Mouse (Mus musculus): ENCODE measurements around the gene Pycr1. TPM values are rescaled to one million over a fixed set of nuclear protein-coding genes. Genes with fewer than 3 reads are reported as not detected.
A peak's percentile ranks its signal among the peaks of the same experiment; 100 is the strongest.

The Pycr1 gene
- polyA plus RNA-seq, 1 experiment from 2014 or later, result 15.2 TPM

GRCm38 (mm10) chr11:120660301-120661075 lies 16.9 kb upstream of the Pycr1 start:
- Histone ChIP-seq H3K4me2 (ENCODE audit: low read depth, low read length) (peak overlapping the region; percentile 77), H3K27me3 (ENCODE audit: control insufficient read depth, insufficient read depth, low read length) (peaks cover 73% of the 10 kb centered on the region), H3K9ac (ENCODE audit: low read length) (peak overlapping the region; percentile 54), H3K9me3 (replicated peaks; ENCODE audit: control insufficient read depth, low read length) (no peaks in the 10 kb centered on the region), H3K27ac (ENCODE audit: low read length) (no peak overlapping the region), H3K36me3 (ENCODE audit: control insufficient read depth, insufficient read depth) (no peaks in the 10 kb centered on the region), H3K4me3 (ENCODE audit: low read length) (peak overlapping the region; percentile 51), H3K4me1 (ENCODE audit: control insufficient read depth, insufficient read depth, low read length) (peaks cover 17% of the 10 kb centered on the region)
- under 1% methylated on average over 90 of the region's 95 CpGs for WGBS
- ATAC-seq (replicated peaks; ENCODE audit: extremely low read depth, insufficient read depth, low FRiP score), result peak; percentile 33

GRCm38 (mm10) chr11:120659509-120660300 lies 16.1 kb upstream of the Pycr1 start:
- 0 out of 2 replicates have a peak, but pooled peaks have one; percentile 6 for ATAC-seq (replicated peaks; ENCODE audit: extremely low read depth, insufficient read depth, low FRiP score)
- no peaks in the 10 kb centered on the region for H3K9me3 ChIP-seq (replicated peaks; ENCODE audit: control insufficient read depth, low read length)
- H3K9ac ChIP-seq (ENCODE audit: low read length), result peak overlapping the region; percentile 54
- peak overlapping the region; percentile 77 for H3K4me2 ChIP-seq (ENCODE audit: low read depth, low read length)
- WGBS, result 3% methylated on average over 50 of the region's 50 CpGs
- H3K27me3 ChIP-seq (ENCODE audit: control insufficient read depth, insufficient read depth, low read length), result peaks cover 73% of the 10 kb centered on the region
- no peak overlapping the region for H3K27ac ChIP-seq (ENCODE audit: low read length)
- peaks cover 17% of the 10 kb centered on the region for H3K4me1 ChIP-seq (ENCODE audit: control insufficient read depth, insufficient read depth, low read length)
- peak overlapping the region; percentile 51 for H3K4me3 ChIP-seq (ENCODE audit: low read length)
- H3K36me3 ChIP-seq (ENCODE audit: control insufficient read depth, insufficient read depth), result no peaks in the 10 kb centered on the region

- H3K9me3 ChIP-seq (replicated peaks; ENCODE audit: control insufficient read depth, low read length), result no peaks in the 10 kb centered on the region
- H3K4me2 ChIP-seq (ENCODE audit: low read depth, low read length), result peak overlapping the region; percentile 77
- ATAC-seq (replicated peaks; ENCODE audit: extremely low read depth, insufficient read depth, low FRiP score), result no peak
- H3K27ac ChIP-seq (ENCODE audit: low read length), result no peak overlapping the region
- H3K9ac ChIP-seq (ENCODE audit: low read length), result no peak overlapping the region
- H3K36me3 ChIP-seq (ENCODE audit: control insufficient read depth, insufficient read depth), result no peaks in the 10 kb centered on the region
- H3K4me3 ChIP-seq (ENCODE audit: low read length), result peak overlapping the region; percentile 20; the same call in 1 of the 2 replicates
- 2% methylated on average over 24 of the region's 24 CpGs for WGBS
- H3K4me1 ChIP-seq (ENCODE audit: control insufficient read depth, insufficient read depth, low read length), result peaks cover 17% of the 10 kb centered on the region
- H3K27me3 ChIP-seq (ENCODE audit: control insufficient read depth, insufficient read depth, low read length), result peaks cover 70% of the 10 kb centered on the region
These were observed 15.4 kb upstream of the Pycr1 start for GRCm38 (mm10) chr11:120658876-120659410.

GRCm38 (mm10) chr11:120657301-120657700 lies 13.7 kb upstream of the Pycr1 start:
- Histone ChIP-seq H3K4me1 (ENCODE audit: control insufficient read depth, insufficient read depth, low read length) (peaks cover 17% of the 10 kb centered on the region), H3K27me3 (ENCODE audit: control insufficient read depth, insufficient read depth, low read length) (peaks cover 56% of the 10 kb centered on the region), H3K36me3 (ENCODE audit: control insufficient read depth, insufficient read depth) (no peaks in the 10 kb centered on the region), H3K9me3 (replicated peaks; ENCODE audit: control insufficient read depth, low read length) (no peaks in the 10 kb centered on the region), H3K27ac (ENCODE audit: low read length) (no peak overlapping the region), H3K4me3 (ENCODE audit: low read length) (no peak overlapping the region), H3K4me2 (ENCODE audit: low read depth, low read length) (no peak overlapping the region), H3K9ac (ENCODE audit: low read length) (no peak overlapping the region)
- WGBS, result 80% methylated on average over 4 of the region's 4 CpGs
- no peak for ATAC-seq (replicated peaks; ENCODE audit: extremely low read depth, insufficient read depth, low FRiP score)

GRCm38 (mm10) chr11:120654741-120655140 lies 11.2 kb upstream of the Pycr1 start:
- 73% methylated on average over 3 of the region's 3 CpGs for WGBS
- Histone ChIP-seq H3K9ac (ENCODE audit: low read length) (no peak overlapping the region), H3K4me1 (ENCODE audit: control insufficient read depth, insufficient read depth, low read length) (peaks cover 9% of the 10 kb centered on the region), H3K36me3 (ENCODE audit: control insufficient read depth, insufficient read depth) (no peaks in the 10 kb centered on the region), H3K4me2 (ENCODE audit: low read depth, low read length) (no peak overlapping the region), H3K27me3 (ENCODE audit: control insufficient read depth, insufficient read depth, low read length) (peaks cover 31% of the 10 kb centered on the region), H3K9me3 (replicated peaks; ENCODE audit: control insufficient read depth, low read length) (no peaks in the 10 kb centered on the region), H3K27ac (ENCODE audit: low read length) (no peak overlapping the region), H3K4me3 (ENCODE audit: low read length) (no peak overlapping the region)
- no peak for ATAC-seq (replicated peaks; ENCODE audit: extremely low read depth, insufficient read depth, low FRiP score)

- WGBS, result 77% methylated on average over 3 of the region's 3 CpGs
- Histone ChIP-seq H3K4me3 (ENCODE audit: low read length) (no peak overlapping the region), H3K9me3 (replicated peaks; ENCODE audit: control insufficient read depth, low read length) (no peaks in the 10 kb centered on the region), H3K27me3 (ENCODE audit: control insufficient read depth, insufficient read depth, low read length) (peaks cover 4% of the 10 kb centered on the region; the same call in 1 of the 2 replicates), H3K27ac (ENCODE audit: low read length) (no peak overlapping the region), H3K9ac (ENCODE audit: low read length) (no peak overlapping the region), H3K4me1 (ENCODE audit: control insufficient read depth, insufficient read depth, low read length) (peaks cover 6% of the 10 kb centered on the region; the same call in 1 of the 2 replicates), H3K4me2 (ENCODE audit: low read depth, low read length) (no peak overlapping the region), H3K36me3 (ENCODE audit: control insufficient read depth, insufficient read depth) (no peaks in the 10 kb centered on the region)
- ATAC-seq (replicated peaks; ENCODE audit: extremely low read depth, insufficient read depth, low FRiP score), result no peak
These were observed 8.3 kb upstream of the Pycr1 start for GRCm38 (mm10) chr11:120651872-120652271.

GRCm38 (mm10) chr11:120648001-120648476 lies 4.5 kb upstream of the Pycr1 start, which contains the start of gene Myadml2:
TSS of gene Myadml2 (minus strand) at chr11:120648158.
- H3K9me3 ChIP-seq (replicated peaks; ENCODE audit: control insufficient read depth, low read length), result no peaks in the 10 kb centered on the region
- peak; percentile 56; the same call in 1 of the 2 replicates for ATAC-seq (replicated peaks; ENCODE audit: extremely low read depth, insufficient read depth, low FRiP score)
- H3K9ac ChIP-seq (ENCODE audit: low read length), result peak within 1 kb of the TSS; percentile 79
- H3K4me1 ChIP-seq (ENCODE audit: control insufficient read depth, insufficient read depth, low read length), result peaks cover 11% of the 10 kb centered on the region
- peak within 1 kb of the TSS; percentile 93 for H3K27ac ChIP-seq (ENCODE audit: low read length)
- no peaks in the 10 kb centered on the region for H3K36me3 ChIP-seq (ENCODE audit: control insufficient read depth, insufficient read depth)
- peak within 1 kb of the TSS; percentile 71 for H3K4me2 ChIP-seq (ENCODE audit: low read depth, low read length)
- no peaks in the 10 kb centered on the region for H3K27me3 ChIP-seq (ENCODE audit: control insufficient read depth, insufficient read depth, low read length)
- peak within 1 kb of the TSS; percentile 59 for H3K4me3 ChIP-seq (ENCODE audit: low read length)
- under 1% methylated on average over 13 of the region's 13 CpGs for whole genome bisulfite sequencing

GRCm38 (mm10) chr11:120647047-120647830 lies 3.7 kb upstream of the Pycr1 start:
- 61% methylated on average over 35 of the region's 35 CpGs for WGBS
- no peaks in the 10 kb centered on the region for H3K9me3 ChIP-seq (replicated peaks; ENCODE audit: control insufficient read depth, low read length)
- H3K9ac ChIP-seq (ENCODE audit: low read length), result peak overlapping the region; percentile 79
- H3K4me2 ChIP-seq (ENCODE audit: low read depth, low read length), result peak overlapping the region; percentile 71
- H3K27me3 ChIP-seq (ENCODE audit: control insufficient read depth, insufficient read depth, low read length), result no peaks in the 10 kb centered on the region
- H3K27ac ChIP-seq (ENCODE audit: low read length), result peak overlapping the region; percentile 93
- no peaks in the 10 kb centered on the region for H3K36me3 ChIP-seq (ENCODE audit: control insufficient read depth, insufficient read depth)
- H3K4me3 ChIP-seq (ENCODE audit: low read length), result peak overlapping the region; percentile 59
- peaks cover 16% of the 10 kb centered on the region for H3K4me1 ChIP-seq (ENCODE audit: control insufficient read depth, insufficient read depth, low read length)
- ATAC-seq (replicated peaks; ENCODE audit: extremely low read depth, insufficient read depth, low FRiP score), result no peak

All from heart, embryonic 16.5 days (tissue).